Mouse (Mus musculus) kidney, postnatal 0 days (tissue): Measurements from ENCODE around the gene Lpp. TPM values are rescaled to one million over a fixed set of nuclear protein-coding genes. Genes with fewer than 3 reads are reported as not detected.
A peak's percentile ranks its signal among the peaks of the same experiment; 100 is the strongest.

Source experiments
- ATAC-seq: fragments of 200-750 bp; cut with Nextera tagmentation; replicated peaks from 2 replicates; pipeline ENCODE4 v1.8.0; 2017; ENCODE audit warnings: low read depth, moderate number of reproducible peaks, moderate TSS enrichment, moderate library complexity; ENCODE audit not compliant: low FRiP score
- DNase-seq: peaks from one replicate; pipeline ENCODE4 v3.0.0-alpha.2; 2016; ENCODE audit warnings: low spot score
- H3K27ac ChIP-seq: fragments of 300-500 bp; sonication (generic); 2 replicates; pipeline ENCODE4 v1.5.1; 2014; ENCODE audit warnings: mild to moderate bottlenecking
- H3K27me3 ChIP-seq: fragments of 300-500 bp; sonication (generic); 2 replicates; pipeline ENCODE4 v1.6.1; 2014; ENCODE audit warnings: low read length, mixed read lengths; ENCODE audit not compliant: insufficient read depth
- H3K36me3 ChIP-seq: fragments of 300-500 bp; sonication (generic); 2 replicates; pipeline ENCODE4 v1.6.1; 2014; ENCODE audit warnings: low read length, mixed read lengths; ENCODE audit not compliant: insufficient read depth
- H3K4me1 ChIP-seq: fragments of 300-500 bp; sonication (generic); replicated peaks from 2 replicates; pipeline ENCODE4 v1.6.1; 2014; ENCODE audit warnings: antibody characterized with exemption, low read length, mixed read lengths; ENCODE audit not compliant: insufficient read depth
- H3K4me2 ChIP-seq: fragments of 300-500 bp; sonication (generic); 2 replicates; pipeline ENCODE4 v1.6.1; 2014; ENCODE audit warnings: mild to moderate bottlenecking, low read length, moderate library complexity, mixed read lengths
- H3K4me3 ChIP-seq: fragments of 300-500 bp; sonication (generic); replicated peaks from 2 replicates; pipeline ENCODE4 v1.5.1; 2014; ENCODE audit warnings: low read depth, low read length
- H3K9ac ChIP-seq: fragments of 300-500 bp; sonication (generic); 2 replicates; pipeline ENCODE4 v1.6.1; 2014; ENCODE audit warnings: low read depth, low read length
- H3K9me3 ChIP-seq: fragments of 300-500 bp; sonication (generic); replicated peaks from 2 replicates; pipeline ENCODE4 v1.6.1; 2016; ENCODE audit warnings: low read length, inconsistent platforms, mixed read lengths
- CTCF ChIP-seq: IDR thresholded peaks from 2 replicates; pipeline ENCODE4 v1.5.1; 2016; ENCODE audit warnings: antibody characterized with exemption, low read depth, mild to moderate bottlenecking, moderate library complexity
- WGBS: fragments of 180-500 bp; shearing (Covaris S2); extraction: QIAGEN DNeasy Blood & Tissue Kit; methylation state at CpG from one replicate; pipeline ENCODE4 v1.1.7; 2014; 5-methylcytosine and 5-hydroxymethylcytosine counted together
- polyA plus RNA-seq: library from polyadenylated mRNA; unstranded; fragments of >200 nt; fragmentation: Nextera tagmentation; extraction: Ambion mirVana; gene quantifications from 2 replicates; pipeline ENCODE4 v1.2.1, GENCODE M21; 2015

The Lpp gene
- polyA plus RNA-seq, 1 experiment from 2014 or later: 32.9 TPM

- DNase-seq (no peak), ATAC-seq (no peak)
- Histone ChIP-seq H3K4me2 (no peak overlapping the region), H3K27ac (no peak overlapping the region), H3K27me3 (no peaks in the 10 kb centered on the region), H3K9ac (no peak overlapping the region), H3K36me3 (no peaks in the 10 kb centered on the region), H3K9me3 (no peaks in the 10 kb centered on the region), H3K4me1 (no peaks in the 10 kb centered on the region), H3K4me3 (no peak overlapping the region)
- 100% methylated on average over 1 of the region's 1 CpGs for WGBS
- TF ChIP-seq CTCF: no peak
These were observed 31.6 kb upstream of the Lpp start for GRCm38 (mm10) chr16:24361667-24362066.

- Histone ChIP-seq H3K9me3 (no peaks in the 10 kb centered on the region), H3K4me2 (no peak overlapping the region), H3K27ac (no peak overlapping the region), H3K4me1 (no peaks in the 10 kb centered on the region; the same call in 1 of the 2 replicates), H3K36me3 (no peaks in the 10 kb centered on the region), H3K27me3 (no peaks in the 10 kb centered on the region), H3K4me3 (no peak overlapping the region), H3K9ac (no peak overlapping the region)
- ATAC-seq (no peak), DNase-seq (no peak)
- WGBS: 68% methylated on average over 7 of the region's 7 CpGs
- TF ChIP-seq CTCF: no peak
These were observed 29.1 kb upstream of the Lpp start for GRCm38 (mm10) chr16:24364030-24364687.

- Histone ChIP-seq H3K36me3 (no peaks in the 10 kb centered on the region), H3K4me2 (no peak overlapping the region), H3K4me3 (no peak overlapping the region), H3K4me1 (no peaks in the 10 kb centered on the region; the same call in 1 of the 2 replicates), H3K9me3 (no peaks in the 10 kb centered on the region), H3K27ac (no peak overlapping the region), H3K9ac (no peak overlapping the region), H3K27me3 (no peaks in the 10 kb centered on the region)
- 74% methylated on average over 4 of the region's 4 CpGs for WGBS
- DNase-seq (no peak), ATAC-seq (no peak)
- TF ChIP-seq CTCF: no peak
These were observed 27.4 kb upstream of the Lpp start for GRCm38 (mm10) chr16:24365900-24366299.

GRCm38 (mm10) chr16:24367071-24367470, 26.2 kb upstream of the Lpp start:
- H3K9ac ChIP-seq: no peak overlapping the region
- no peak overlapping the region for H3K4me2 ChIP-seq
- H3K9me3 ChIP-seq: no peaks in the 10 kb centered on the region
- no peaks in the 10 kb centered on the region; the same call in 1 of the 2 replicates for H3K4me1 ChIP-seq
- H3K27ac ChIP-seq: no peak overlapping the region
- H3K4me3 ChIP-seq: no peak overlapping the region
- TF ChIP-seq CTCF: no peak
- no peak for DNase-seq
- no peaks in the 10 kb centered on the region for H3K36me3 ChIP-seq
- 45% methylated on average over 6 of the region's 6 CpGs for WGBS
- H3K27me3 ChIP-seq: no peaks in the 10 kb centered on the region
- ATAC-seq: no peak

GRCm38 (mm10) chr16:24367506-24367905, 25.8 kb upstream of the Lpp start:
- Histone ChIP-seq H3K9me3 (no peaks in the 10 kb centered on the region), H3K4me3 (no peak overlapping the region), H3K27me3 (no peaks in the 10 kb centered on the region), H3K4me2 (no peak overlapping the region), H3K27ac (no peak overlapping the region), H3K4me1 (no peaks in the 10 kb centered on the region; the same call in 1 of the 2 replicates), H3K36me3 (no peaks in the 10 kb centered on the region), H3K9ac (no peak overlapping the region)
- no peak for TF ChIP-seq CTCF
- peak; percentile 74 for DNase-seq
- no peak for ATAC-seq
- WGBS: 42% methylated on average over 7 of the region's 7 CpGs

- no peak overlapping the region for H3K9ac ChIP-seq
- no peak overlapping the region for H3K4me3 ChIP-seq
- DNase-seq (no peak), ATAC-seq (no peak)
- no peaks in the 10 kb centered on the region for H3K27me3 ChIP-seq
- H3K27ac ChIP-seq: no peak overlapping the region
- H3K36me3 ChIP-seq: no peaks in the 10 kb centered on the region
- H3K9me3 ChIP-seq: no peaks in the 10 kb centered on the region
- H3K4me1 ChIP-seq: no peaks in the 10 kb centered on the region
- no peak overlapping the region for H3K4me2 ChIP-seq
- TF ChIP-seq CTCF: no peak
These were observed 16.8 kb upstream of the Lpp start for GRCm38 (mm10) chr16:24376478-24376877.

- no peak for TF ChIP-seq CTCF
- DNase-seq: no peak
- H3K4me3 ChIP-seq: no peak overlapping the region
- H3K9ac ChIP-seq: no peak overlapping the region
- no peak overlapping the region for H3K27ac ChIP-seq
- no peaks in the 10 kb centered on the region for H3K9me3 ChIP-seq
- no peaks in the 10 kb centered on the region for H3K36me3 ChIP-seq
- ATAC-seq: no peak
- no peak overlapping the region for H3K4me2 ChIP-seq
- WGBS: 95% methylated on average over 5 of the region's 5 CpGs
- peaks cover 8% of the 10 kb centered on the region for H3K4me1 ChIP-seq
- H3K27me3 ChIP-seq: no peaks in the 10 kb centered on the region
These were observed 2.7 kb upstream of the Lpp start for GRCm38 (mm10) chr16:24390596-24390995.
